Mouse (Mus musculus): ENCODE measurements around the gene Slc35c1. TPM values are rescaled to one million over a fixed set of nuclear protein-coding genes. Genes with fewer than 3 reads are reported as not detected.
A peak's percentile ranks its signal among the peaks of the same experiment; 100 is the strongest.

The Slc35c1 gene
- polyA plus RNA-seq, 1 experiment from 2014 or later, result 8.7 TPM

- no peak for DNase-seq (ENCODE audit: low spot score)
- no peaks in the 10 kb centered on the region for H3K36me3 ChIP-seq (ENCODE audit: control insufficient read depth, insufficient read depth, low read length)
- WGBS, result 81% methylated on average over 8 of the region's 8 CpGs
- no peak overlapping the region for H3K4me2 ChIP-seq (replicated peaks; ENCODE audit: low read depth, low read length)
- H3K9ac ChIP-seq (ENCODE audit: low read depth, low read length), result no peak overlapping the region
- no peak overlapping the region for H3K27ac ChIP-seq (ENCODE audit: low read depth, low read length)
- H3K4me1 ChIP-seq (replicated peaks; ENCODE audit: control insufficient read depth, insufficient read depth, low read length), result 0 out of 2 replicates have a peak, but pooled peaks cover 2% of the 10 kb centered on the region
- ATAC-seq (ENCODE audit: low FRiP score), result no peak
- no peaks in the 10 kb centered on the region for H3K9me3 ChIP-seq (ENCODE audit: control insufficient read depth, low read length)
- H3K27me3 ChIP-seq (ENCODE audit: control insufficient read depth, insufficient read depth, low read length), result no peaks in the 10 kb centered on the region
- H3K4me3 ChIP-seq (ENCODE audit: low read depth, low read length), result no peak overlapping the region
Observed at GRCm38 (mm10) chr2:92446656-92447055, 13.7 kb downstream of the Slc35c1 start.

- Histone ChIP-seq H3K4me2 (replicated peaks; ENCODE audit: low read depth, low read length) (no peak overlapping the region), H3K4me3 (ENCODE audit: low read depth, low read length) (no peak overlapping the region), H3K4me1 (replicated peaks; ENCODE audit: control insufficient read depth, insufficient read depth, low read length) (0 out of 2 replicates have a peak, but pooled peaks cover 2% of the 10 kb centered on the region), H3K27me3 (ENCODE audit: control insufficient read depth, insufficient read depth, low read length) (no peaks in the 10 kb centered on the region), H3K9ac (ENCODE audit: low read depth, low read length) (no peak overlapping the region), H3K36me3 (ENCODE audit: control insufficient read depth, insufficient read depth, low read length) (no peaks in the 10 kb centered on the region), H3K27ac (ENCODE audit: low read depth, low read length) (no peak overlapping the region), H3K9me3 (ENCODE audit: control insufficient read depth, low read length) (no peaks in the 10 kb centered on the region)
- DNase-seq (ENCODE audit: low spot score), result no peak
- ATAC-seq (ENCODE audit: low FRiP score), result no peak
- WGBS, result 39% methylated on average over 9 of the region's 9 CpGs
Observed at GRCm38 (mm10) chr2:92445890-92446289, 14.4 kb downstream of the Slc35c1 start.

- no peaks in the 10 kb centered on the region for H3K9me3 ChIP-seq (ENCODE audit: control insufficient read depth, low read length)
- H3K36me3 ChIP-seq (ENCODE audit: control insufficient read depth, insufficient read depth, low read length), result no peaks in the 10 kb centered on the region
- no peak overlapping the region for H3K9ac ChIP-seq (ENCODE audit: low read depth, low read length)
- 0 out of 2 replicates have a peak, but pooled peaks cover 2% of the 10 kb centered on the region for H3K4me1 ChIP-seq (replicated peaks; ENCODE audit: control insufficient read depth, insufficient read depth, low read length)
- DNase-seq (ENCODE audit: low spot score) (no peak), ATAC-seq (ENCODE audit: low FRiP score) (no peak)
- WGBS, result 55% methylated on average over 4 of the region's 4 CpGs
- H3K27ac ChIP-seq (ENCODE audit: low read depth, low read length), result no peak overlapping the region
- H3K4me2 ChIP-seq (replicated peaks; ENCODE audit: low read depth, low read length), result no peak overlapping the region
- H3K27me3 ChIP-seq (ENCODE audit: control insufficient read depth, insufficient read depth, low read length), result no peaks in the 10 kb centered on the region
- no peak overlapping the region for H3K4me3 ChIP-seq (ENCODE audit: low read depth, low read length)
Observed at GRCm38 (mm10) chr2:92444376-92444775, 16.0 kb downstream of the Slc35c1 start.

DNA sequence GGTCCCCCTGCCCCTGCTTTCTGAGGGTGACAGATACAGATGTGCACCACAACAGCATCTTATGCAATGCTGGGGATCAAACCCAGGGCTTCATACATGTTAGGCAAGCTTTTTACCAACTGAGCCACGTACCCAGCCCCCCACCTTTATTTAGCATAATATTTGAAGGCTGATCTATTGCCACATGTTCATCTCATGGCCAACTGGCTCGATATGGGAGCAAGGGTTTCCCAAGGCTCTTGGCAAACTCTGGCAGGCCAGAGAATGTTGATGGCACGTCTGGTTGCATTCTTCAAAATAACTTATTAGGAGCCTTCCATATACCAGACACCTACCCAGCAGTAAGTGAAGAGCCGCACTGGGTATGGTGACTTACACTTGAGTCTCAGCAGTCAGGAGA lies 17.0 kb downstream of the Slc35c1 start:
- no peak overlapping the region for H3K27ac ChIP-seq (ENCODE audit: low read depth, low read length)
- 0 out of 2 replicates have a peak, but pooled peaks cover 2% of the 10 kb centered on the region for H3K4me1 ChIP-seq (replicated peaks; ENCODE audit: control insufficient read depth, insufficient read depth, low read length)
- H3K9me3 ChIP-seq (ENCODE audit: control insufficient read depth, low read length), result no peaks in the 10 kb centered on the region
- H3K4me2 ChIP-seq (replicated peaks; ENCODE audit: low read depth, low read length), result no peak overlapping the region
- no peak for ATAC-seq (ENCODE audit: low FRiP score)
- WGBS, result 85% methylated on average over 4 of the region's 4 CpGs
- no peak overlapping the region for H3K4me3 ChIP-seq (ENCODE audit: low read depth, low read length)
- no peak overlapping the region for H3K9ac ChIP-seq (ENCODE audit: low read depth, low read length)
- no peaks in the 10 kb centered on the region for H3K27me3 ChIP-seq (ENCODE audit: control insufficient read depth, insufficient read depth, low read length)
- DNase-seq (ENCODE audit: low spot score), result no peak
- no peaks in the 10 kb centered on the region for H3K36me3 ChIP-seq (ENCODE audit: control insufficient read depth, insufficient read depth, low read length)

DNA sequence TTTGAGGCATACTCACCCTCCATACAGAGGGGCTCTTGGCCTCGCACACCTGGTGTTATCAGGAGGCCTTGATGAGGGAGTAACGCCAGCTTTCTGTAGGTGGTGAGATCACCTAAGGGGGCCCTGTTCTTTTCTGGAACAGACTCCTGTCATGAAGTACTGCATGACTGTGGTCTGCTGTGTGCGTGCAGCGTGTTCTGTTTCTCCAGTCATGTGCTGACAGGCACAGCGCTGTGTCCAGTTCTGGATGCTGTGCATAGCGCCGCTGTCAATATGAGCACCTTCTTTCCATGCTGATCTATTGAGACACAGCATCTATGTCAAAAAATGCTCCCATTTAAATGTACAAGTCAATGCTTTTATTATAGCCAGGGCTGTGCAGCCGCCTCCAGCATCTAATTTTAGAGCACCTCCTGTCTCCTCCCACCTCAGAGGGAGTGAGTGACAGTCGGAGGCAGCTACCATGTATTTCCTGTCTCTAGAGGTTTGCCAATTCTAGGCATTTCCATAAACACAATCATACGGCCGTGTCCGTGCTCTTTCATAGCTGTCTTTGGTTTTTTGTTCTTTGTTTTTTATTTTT lies 17.8 kb downstream of the Slc35c1 start:
- Histone ChIP-seq H3K4me1 (replicated peaks; ENCODE audit: control insufficient read depth, insufficient read depth, low read length) (0 out of 2 replicates have a peak, but pooled peaks cover 2% of the 10 kb centered on the region), H3K36me3 (ENCODE audit: control insufficient read depth, insufficient read depth, low read length) (no peaks in the 10 kb centered on the region), H3K27ac (ENCODE audit: low read depth, low read length) (0 out of 2 replicates have a peak overlapping the region, but pooled peaks have one; percentile 1), H3K27me3 (ENCODE audit: control insufficient read depth, insufficient read depth, low read length) (no peaks in the 10 kb centered on the region), H3K9me3 (ENCODE audit: control insufficient read depth, low read length) (no peaks in the 10 kb centered on the region), H3K4me3 (ENCODE audit: low read depth, low read length) (no peak overlapping the region), H3K9ac (ENCODE audit: low read depth, low read length) (no peak overlapping the region), H3K4me2 (replicated peaks; ENCODE audit: low read depth, low read length) (no peak overlapping the region)
- DNase-seq (ENCODE audit: low spot score) (no peak), ATAC-seq (ENCODE audit: low FRiP score) (no peak)
- WGBS, result 81% methylated on average over 12 of the region's 12 CpGs

- Histone ChIP-seq H3K36me3 (ENCODE audit: control insufficient read depth, insufficient read depth, low read length) (no peaks in the 10 kb centered on the region), H3K27ac (ENCODE audit: low read depth, low read length) (no peak overlapping the region), H3K4me3 (ENCODE audit: low read depth, low read length) (no peak overlapping the region), H3K4me1 (replicated peaks; ENCODE audit: control insufficient read depth, insufficient read depth, low read length) (0 out of 2 replicates have a peak, but pooled peaks cover 2% of the 10 kb centered on the region), H3K4me2 (replicated peaks; ENCODE audit: low read depth, low read length) (no peak overlapping the region), H3K9ac (ENCODE audit: low read depth, low read length) (no peak overlapping the region), H3K9me3 (ENCODE audit: control insufficient read depth, low read length) (no peaks in the 10 kb centered on the region), H3K27me3 (ENCODE audit: control insufficient read depth, insufficient read depth, low read length) (no peaks in the 10 kb centered on the region)
- WGBS, result 67% methylated on average over 6 of the region's 6 CpGs
- ATAC-seq (ENCODE audit: low FRiP score), result no peak
- no peak for DNase-seq (ENCODE audit: low spot score)
Observed at GRCm38 (mm10) chr2:92440432-92440831, 19.9 kb downstream of the Slc35c1 start.

- no peak for ATAC-seq (ENCODE audit: low FRiP score)
- H3K4me1 ChIP-seq (replicated peaks; ENCODE audit: control insufficient read depth, insufficient read depth, low read length), result 0 out of 2 replicates have a peak, but pooled peaks cover 2% of the 10 kb centered on the region
- DNase-seq (ENCODE audit: low spot score), result no peak
Observed at GRCm38 (mm10) chr2:92438567-92438966, 21.8 kb downstream of the Slc35c1 start.

GRCm38 (mm10) chr2:92437875-92438274 lies 22.5 kb downstream of the Slc35c1 start:
- H3K36me3 ChIP-seq (ENCODE audit: control insufficient read depth, insufficient read depth, low read length), result no peaks in the 10 kb centered on the region

More at GRCm38 (mm10) chr2:92438567-92438966, 21.8 kb downstream of the Slc35c1 start:
- Histone ChIP-seq H3K9me3 (ENCODE audit: control insufficient read depth, low read length) (no peaks in the 10 kb centered on the region), H3K4me2 (replicated peaks; ENCODE audit: low read depth, low read length) (no peak overlapping the region), H3K36me3 (ENCODE audit: control insufficient read depth, insufficient read depth, low read length) (no peaks in the 10 kb centered on the region), H3K27me3 (ENCODE audit: control insufficient read depth, insufficient read depth, low read length) (no peaks in the 10 kb centered on the region), H3K4me3 (ENCODE audit: low read depth, low read length) (no peak overlapping the region), H3K9ac (ENCODE audit: low read depth, low read length) (no peak overlapping the region), H3K27ac (ENCODE audit: low read depth, low read length) (no peak overlapping the region)
- WGBS, result 64% methylated on average over 3 of the region's 3 CpGs

GRCm38 (mm10) chr2:92437366-92437765 lies 23.0 kb downstream of the Slc35c1 start:
- no peaks in the 10 kb centered on the region for H3K36me3 ChIP-seq (ENCODE audit: control insufficient read depth, insufficient read depth, low read length)
- 82% methylated on average over 4 of the region's 4 CpGs for WGBS
- H3K27me3 ChIP-seq (ENCODE audit: control insufficient read depth, insufficient read depth, low read length), result no peaks in the 10 kb centered on the region
- no peak overlapping the region for H3K4me2 ChIP-seq (replicated peaks; ENCODE audit: low read depth, low read length)
- no peak overlapping the region for H3K27ac ChIP-seq (ENCODE audit: low read depth, low read length)
- H3K4me1 ChIP-seq (replicated peaks; ENCODE audit: control insufficient read depth, insufficient read depth, low read length), result no peaks in the 10 kb centered on the region; the same call in 1 of the 2 replicates
- no peak overlapping the region for H3K9ac ChIP-seq (ENCODE audit: low read depth, low read length)
- no peak overlapping the region for H3K4me3 ChIP-seq (ENCODE audit: low read depth, low read length)
- DNase-seq (ENCODE audit: low spot score) (no peak), ATAC-seq (ENCODE audit: low FRiP score) (no peak)
- no peaks in the 10 kb centered on the region for H3K9me3 ChIP-seq (ENCODE audit: control insufficient read depth, low read length)

More at GRCm38 (mm10) chr2:92437875-92438274, 22.5 kb downstream of the Slc35c1 start:
- Histone ChIP-seq H3K27ac (ENCODE audit: low read depth, low read length) (no peak overlapping the region), H3K9ac (ENCODE audit: low read depth, low read length) (no peak overlapping the region), H3K4me3 (ENCODE audit: low read depth, low read length) (no peak overlapping the region), H3K4me2 (replicated peaks; ENCODE audit: low read depth, low read length) (no peak overlapping the region), H3K4me1 (replicated peaks; ENCODE audit: control insufficient read depth, insufficient read depth, low read length) (peaks cover 2% of the 10 kb centered on the region; the same call in 1 of the 2 replicates), H3K27me3 (ENCODE audit: control insufficient read depth, insufficient read depth, low read length) (no peaks in the 10 kb centered on the region), H3K9me3 (ENCODE audit: control insufficient read depth, low read length) (no peaks in the 10 kb centered on the region)
- WGBS, result 0% methylated on average over 5 of the region's 5 CpGs
- no peak for ATAC-seq (ENCODE audit: low FRiP score)
- peak; percentile 90 for DNase-seq (ENCODE audit: low spot score)
